ENCODE assay signal across 26 mouse cellular contexts in genomic region chrX:11883738-11884716, GRCm38 (mm10).
DNase-seq lines count a peak whose midpoint lies in the region; ATAC-seq and TF ChIP-seq lines count a peak whose summit lies in the region.
"Had no signal": no experiment of that assay in that cellular context is flagged by ENCODE, and none has a peak within 500 bp of the region (broad histone marks: within the 10 kb centered on the region; RNA-seq: fewer than 3 reads in every experiment).

No protein-coding gene starts in this region.

- H3K9me3 ChIP-seq in lung, embryonic 14.5 days (ENCODE audit: low read depth, low read length) = no peaks in the 10 kb centered on the region
- H3K9me3 ChIP-seq: embryonic facial prominence, embryonic 12.5 days; hindbrain, embryonic 10.5 days; intestine, embryonic 15.5 days; limb, embryonic 12.5 days; midbrain, embryonic 15.5 days; neural tube, embryonic 12.5 days had no signal

- DNase-seq in lung, embryonic 14.5 days = peak; percentile 35
- no peak for DNase-seq in lung, postnatal 25 days (ENCODE audit: low spot score)
- peak; percentile 42 for DNase-seq in 3T3-L1 (ENCODE audit: low read depth, low spot score)
- DNase-seq in ES-CJ7 (ENCODE audit: low read depth, low spot score) = peak; percentile 34
- DNase-seq in retina, embryonic 14.5 days (ENCODE audit: low spot score) = peak; percentile 19
- DNase-seq in adrenal gland, adult (ENCODE audit: inconsistent age in 2 of 2, low spot score in 1 of 2) = no peak
- no peak for DNase-seq in thymus, postnatal 4 days
- DNase-seq: adrenal gland, adult 8-10 months; cerebellum, adult 18-20 months; cerebellum, postnatal 14 days; forebrain, postnatal 0 days; kidney, adult 8-10 months; kidney, postnatal 10 days; liver, postnatal 0 days; right cerebral cortex, postnatal 4 days; thymus, adult 18-20 months had no signal

- H3K4me1 ChIP-seq in lung, embryonic 14.5 days (ENCODE audit: insufficient read depth) = no peaks in the 10 kb centered on the region
- H3K4me1 ChIP-seq: embryonic facial prominence, embryonic 12.5 days; hindbrain, embryonic 10.5 days; intestine, embryonic 15.5 days; midbrain, embryonic 15.5 days; neural tube, embryonic 12.5 days had no signal

- no peak overlapping the region for H3K4me3 ChIP-seq in lung, embryonic 14.5 days (ENCODE audit: low read depth, low read length)
- H3K4me3 ChIP-seq: embryonic facial prominence, embryonic 12.5 days; hindbrain, embryonic 10.5 days; intestine, embryonic 15.5 days; limb, embryonic 12.5 days; megakaryocyte, embryonic 14.5 days; midbrain, embryonic 15.5 days; neural tube, embryonic 12.5 days had no signal

- TF ChIP-seq CTCF in lung, embryonic 14.5 days (IDR thresholded peaks at IDR 0.05; ENCODE audit: low read depth) = no peak

- H3K9ac ChIP-seq in lung, embryonic 14.5 days = no peak overlapping the region
- H3K9ac ChIP-seq: embryonic facial prominence, embryonic 12.5 days; forebrain, postnatal 0 days; intestine, embryonic 15.5 days; limb, embryonic 12.5 days; liver, postnatal 0 days; midbrain, embryonic 15.5 days; neural tube, embryonic 12.5 days had no signal

- no peaks in the 10 kb centered on the region; the same call in 1 of the 2 replicates for H3K27me3 ChIP-seq in lung, embryonic 14.5 days (ENCODE audit: insufficient read depth, low read length)
- H3K27me3 ChIP-seq: intestine, embryonic 15.5 days; midbrain, embryonic 15.5 days; neural tube, embryonic 12.5 days had no signal

- H3K27ac ChIP-seq in lung, embryonic 14.5 days (ENCODE audit: low read depth) = no peak overlapping the region
- H3K27ac ChIP-seq: embryonic facial prominence, embryonic 12.5 days; hindbrain, embryonic 10.5 days; intestine, embryonic 15.5 days; limb, embryonic 12.5 days; midbrain, embryonic 15.5 days; neural tube, embryonic 12.5 days had no signal

- H3K36me3 ChIP-seq in lung, embryonic 14.5 days (ENCODE audit: insufficient read depth) = no peaks in the 10 kb centered on the region
- H3K36me3 ChIP-seq: embryonic facial prominence, embryonic 12.5 days; hindbrain, embryonic 10.5 days; intestine, embryonic 15.5 days; limb, embryonic 12.5 days; midbrain, embryonic 15.5 days; neural tube, embryonic 12.5 days had no signal

- no peak overlapping the region for H3K4me2 ChIP-seq in lung, embryonic 14.5 days
- H3K4me2 ChIP-seq: embryonic facial prominence, embryonic 12.5 days; heart, embryonic 11.5 days; intestine, embryonic 15.5 days; limb, embryonic 12.5 days; liver, embryonic 11.5 days; midbrain, embryonic 15.5 days; neural tube, embryonic 12.5 days had no signal

- 60% methylated on average over 10 of the region's 10 CpGs for WGBS in lung, embryonic 14.5 days

- ATAC-seq in lung, embryonic 14.5 days (ENCODE audit: insufficient read depth) = no peak; the same call in 1 of the 2 replicates
- ATAC-seq: forebrain, postnatal 0 days; hindbrain, embryonic 16.5 days; intestine, embryonic 15.5 days; liver, postnatal 0 days; midbrain, embryonic 15.5 days had no signal

Comparison
In these comparisons a context has a peak if more than half of its experiments do, and no peak if none do; other contexts are left out.
1. DNase-seq: peak in lung, embryonic 14.5 days (single experiment), 3T3-L1 (single experiment), ES-CJ7 (single experiment) and retina, embryonic 14.5 days (single experiment); none in lung, postnatal 25 days (single experiment), adrenal gland, adult (0 of 2) and thymus, postnatal 4 days (single experiment).